Mouse (Mus musculus) kidney, postnatal 0 days (tissue): ENCODE results near the gene Tnip3. TPM values are rescaled to one million over a fixed set of nuclear protein-coding genes. Genes with fewer than 3 reads are reported as not detected.

Experiments used
- ATAC-seq: fragments of 200-750 bp; cut with Nextera tagmentation; replicated peaks from 2 replicates; pipeline ENCODE4 v1.8.0; 2017; ENCODE audit warnings: low read depth, moderate number of reproducible peaks, moderate TSS enrichment, moderate library complexity; ENCODE audit not compliant: low FRiP score
- DNase-seq: peaks from one replicate; pipeline ENCODE4 v3.0.0-alpha.2; 2016; ENCODE audit warnings: low spot score
- H3K27ac ChIP-seq: fragments of 300-500 bp; sonication (generic); 2 replicates; pipeline ENCODE4 v1.5.1; 2014; ENCODE audit warnings: mild to moderate bottlenecking
- H3K27me3 ChIP-seq: fragments of 300-500 bp; sonication (generic); 2 replicates; pipeline ENCODE4 v1.6.1; 2014; ENCODE audit warnings: low read length, mixed read lengths; ENCODE audit not compliant: insufficient read depth
- H3K36me3 ChIP-seq: fragments of 300-500 bp; sonication (generic); 2 replicates; pipeline ENCODE4 v1.6.1; 2014; ENCODE audit warnings: low read length, mixed read lengths; ENCODE audit not compliant: insufficient read depth
- H3K4me1 ChIP-seq: fragments of 300-500 bp; sonication (generic); replicated peaks from 2 replicates; pipeline ENCODE4 v1.6.1; 2014; ENCODE audit warnings: antibody characterized with exemption, low read length, mixed read lengths; ENCODE audit not compliant: insufficient read depth
- H3K4me2 ChIP-seq: fragments of 300-500 bp; sonication (generic); 2 replicates; pipeline ENCODE4 v1.6.1; 2014; ENCODE audit warnings: mild to moderate bottlenecking, low read length, moderate library complexity, mixed read lengths
- H3K4me3 ChIP-seq: fragments of 300-500 bp; sonication (generic); replicated peaks from 2 replicates; pipeline ENCODE4 v1.5.1; 2014; ENCODE audit warnings: low read depth, low read length
- H3K9ac ChIP-seq: fragments of 300-500 bp; sonication (generic); 2 replicates; pipeline ENCODE4 v1.6.1; 2014; ENCODE audit warnings: low read depth, low read length
- H3K9me3 ChIP-seq: fragments of 300-500 bp; sonication (generic); replicated peaks from 2 replicates; pipeline ENCODE4 v1.6.1; 2016; ENCODE audit warnings: low read length, inconsistent platforms, mixed read lengths
- CTCF ChIP-seq: IDR thresholded peaks from 2 replicates; pipeline ENCODE4 v1.5.1; 2016; ENCODE audit warnings: antibody characterized with exemption, low read depth, mild to moderate bottlenecking, moderate library complexity
- WGBS: fragments of 180-500 bp; shearing (Covaris S2); extraction: QIAGEN DNeasy Blood & Tissue Kit; methylation state at CpG from one replicate; pipeline ENCODE4 v1.1.7; 2014; 5-methylcytosine and 5-hydroxymethylcytosine counted together
- polyA plus RNA-seq: library from polyadenylated mRNA; unstranded; fragments of >200 nt; fragmentation: Nextera tagmentation; extraction: Ambion mirVana; gene quantifications from 2 replicates; pipeline ENCODE4 v1.2.1, GENCODE M21; 2015

Gene Tnip3
- polyA plus RNA-seq, 1 experiment from 2014 or later = 0.16 TPM

DNA sequence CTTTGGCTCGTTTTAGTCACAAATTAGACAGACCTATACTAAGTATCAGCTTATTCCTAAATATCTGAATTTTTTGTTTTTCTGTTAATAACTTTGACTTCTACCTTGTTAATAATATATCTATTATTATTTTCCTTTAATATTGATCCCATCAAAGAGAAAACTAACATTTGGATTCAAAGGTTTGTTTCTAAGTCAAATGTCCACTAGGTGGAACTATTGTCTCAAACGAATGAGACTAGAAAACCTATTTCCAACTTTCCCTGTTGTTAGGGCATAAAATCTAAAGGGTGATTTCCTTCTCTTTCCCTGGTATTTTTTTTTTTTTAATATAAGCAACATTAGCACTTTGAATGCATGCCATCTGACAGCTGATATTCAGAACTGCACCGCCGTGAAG lies 126.3 kb downstream of the Tnip3 start:
- ATAC-seq = no peak
- no peak overlapping the region for H3K4me3 ChIP-seq
- no peaks in the 10 kb centered on the region for H3K4me1 ChIP-seq
- no peak overlapping the region for H3K27ac ChIP-seq
- no peak overlapping the region for H3K9ac ChIP-seq
- no peaks in the 10 kb centered on the region for H3K9me3 ChIP-seq
- WGBS = 38% methylated on average over 4 of the region's 4 CpGs
- H3K36me3 ChIP-seq = no peaks in the 10 kb centered on the region
- no peak overlapping the region for H3K4me2 ChIP-seq
- peak; percentile 83 for DNase-seq
- H3K27me3 ChIP-seq = no peaks in the 10 kb centered on the region
- peak; percentile 72 for TF ChIP-seq CTCF

DNA sequence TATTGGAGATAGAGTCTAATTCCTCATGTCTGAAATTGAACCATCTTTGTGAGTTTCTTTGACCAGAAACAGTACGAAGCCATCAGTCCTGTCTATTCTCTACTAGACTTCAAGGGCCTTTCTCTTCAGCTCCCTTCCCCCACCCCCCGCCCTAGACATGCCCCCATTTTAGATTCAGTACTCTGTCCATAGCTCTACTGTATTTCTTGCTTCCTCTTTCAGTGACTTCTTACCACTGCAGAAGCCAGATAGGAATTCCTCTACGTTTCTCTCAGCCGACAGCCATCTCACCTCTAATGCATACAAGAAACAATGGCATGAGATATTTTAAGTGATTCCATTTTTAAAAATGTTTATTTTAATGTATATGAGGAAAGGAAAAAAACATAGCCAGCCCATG lies 136.2 kb downstream of the Tnip3 start:
- DNase-seq (no peak), ATAC-seq (no peak)
- no peak for TF ChIP-seq CTCF
- Histone ChIP-seq H3K36me3 (no peaks in the 10 kb centered on the region), H3K9ac (no peak overlapping the region), H3K4me3 (no peak overlapping the region), H3K9me3 (no peaks in the 10 kb centered on the region), H3K4me2 (no peak overlapping the region), H3K27me3 (no peaks in the 10 kb centered on the region), H3K27ac (no peak overlapping the region), H3K4me1 (no peaks in the 10 kb centered on the region)
- WGBS = 77% methylated on average over 4 of the region's 4 CpGs

DNA sequence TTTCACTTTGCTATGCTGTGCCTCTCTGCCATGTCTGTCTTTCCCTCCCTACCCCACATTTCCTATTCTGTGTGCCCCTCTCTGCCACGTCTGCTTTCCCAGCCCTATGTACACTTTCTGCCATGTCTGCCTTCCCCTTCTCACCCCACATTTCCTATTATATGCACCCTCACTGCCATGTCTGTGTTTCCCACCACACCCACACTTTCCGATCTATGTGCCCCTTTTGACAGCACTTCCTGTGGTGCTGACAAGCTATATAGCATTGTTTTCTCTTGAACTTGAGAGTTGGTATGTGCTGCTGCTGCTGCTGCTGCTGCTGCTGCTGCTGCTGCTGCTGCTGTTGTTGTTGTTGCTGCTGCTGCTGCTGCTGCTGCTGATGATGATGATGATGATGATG lies 136.9 kb downstream of the Tnip3 start:
- H3K27ac ChIP-seq = no peak overlapping the region
- H3K36me3 ChIP-seq = no peaks in the 10 kb centered on the region
- DNase-seq (no peak), ATAC-seq (no peak)
- no peaks in the 10 kb centered on the region for H3K4me1 ChIP-seq
- no peaks in the 10 kb centered on the region for H3K9me3 ChIP-seq
- H3K9ac ChIP-seq = no peak overlapping the region
- H3K4me3 ChIP-seq = no peak overlapping the region
- no peak overlapping the region for H3K4me2 ChIP-seq
- 51% methylated on average over 2 of the region's 2 CpGs for WGBS
- TF ChIP-seq CTCF = no peak
- H3K27me3 ChIP-seq = no peaks in the 10 kb centered on the region

DNA sequence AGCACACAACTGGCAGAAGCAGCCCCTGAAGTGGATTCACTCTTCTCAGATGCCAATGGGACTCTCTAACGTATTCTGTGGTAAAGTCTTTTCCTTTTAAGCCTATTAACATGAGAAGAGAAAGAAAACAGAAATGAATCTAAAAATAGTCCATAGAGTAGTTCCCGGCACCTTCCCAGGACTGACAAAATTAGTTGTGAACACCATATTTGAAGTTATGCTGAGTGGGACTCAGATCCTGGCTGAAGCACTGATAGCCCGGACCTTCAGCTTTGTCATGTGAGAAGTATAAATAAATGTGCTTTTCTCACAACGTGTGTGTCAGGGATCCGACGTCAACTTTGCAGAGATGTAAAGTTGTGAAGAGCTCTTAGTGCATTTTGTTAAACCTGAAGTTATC lies 138.9 kb downstream of the Tnip3 start:
- DNase-seq (no peak), ATAC-seq (no peak)
- Histone ChIP-seq H3K27me3 (no peaks in the 10 kb centered on the region), H3K4me1 (no peaks in the 10 kb centered on the region), H3K9ac (no peak overlapping the region), H3K4me2 (no peak overlapping the region), H3K27ac (no peak overlapping the region), H3K9me3 (no peaks in the 10 kb centered on the region), H3K36me3 (no peaks in the 10 kb centered on the region), H3K4me3 (no peak overlapping the region)
- no peak for TF ChIP-seq CTCF
- 67% methylated on average over 6 of the region's 6 CpGs for WGBS

DNA sequence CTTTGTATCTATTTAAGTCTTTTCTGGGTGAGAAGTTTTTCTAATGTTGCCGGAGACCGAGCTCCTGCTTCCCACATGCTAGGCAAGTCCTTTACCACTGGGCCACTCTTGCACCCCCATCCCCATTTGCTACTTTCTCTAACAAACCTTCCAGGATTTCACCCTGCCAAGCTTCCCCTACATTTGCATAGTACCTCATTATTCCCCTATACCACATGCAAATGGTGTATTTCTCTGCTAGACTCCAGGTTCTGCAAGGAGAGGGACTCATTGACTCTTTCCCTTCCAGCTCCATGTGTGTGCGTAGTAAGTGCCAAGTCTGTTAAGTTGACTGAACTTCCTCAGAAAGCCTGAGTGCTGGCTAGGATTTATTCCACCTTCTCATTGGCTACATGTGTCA lies 141.2 kb downstream of the Tnip3 start:
- H3K36me3 ChIP-seq = no peaks in the 10 kb centered on the region
- no peaks in the 10 kb centered on the region for H3K4me1 ChIP-seq
- no peak overlapping the region for H3K27ac ChIP-seq
- H3K9me3 ChIP-seq = no peaks in the 10 kb centered on the region
- no peak overlapping the region for H3K9ac ChIP-seq
- 86% methylated on average over 3 of the region's 3 CpGs for WGBS
- DNase-seq = no peak
- no peak overlapping the region for H3K4me2 ChIP-seq
- ATAC-seq = no peak
- no peaks in the 10 kb centered on the region for H3K27me3 ChIP-seq
- TF ChIP-seq CTCF = no peak
- H3K4me3 ChIP-seq = no peak overlapping the region

DNA sequence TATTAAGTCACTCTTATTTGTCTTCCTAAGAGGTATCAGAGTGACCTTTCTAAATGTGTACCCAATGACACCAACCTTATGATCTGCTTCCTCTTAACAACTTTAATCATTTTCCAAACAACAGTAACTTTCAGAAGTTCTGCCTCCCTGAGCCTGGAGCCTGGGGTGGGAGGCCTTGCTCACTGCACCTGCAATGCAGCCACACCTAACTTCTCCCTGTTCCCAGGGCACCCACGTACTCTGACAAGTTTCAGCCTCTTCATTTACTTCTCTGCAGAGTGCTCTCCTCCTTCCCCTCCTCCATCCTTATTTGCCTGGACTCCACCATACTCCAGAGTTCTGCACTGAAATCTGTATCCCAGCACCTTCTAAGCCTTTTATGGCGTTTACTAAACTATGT lies 144.9 kb downstream of the Tnip3 start:
- Histone ChIP-seq H3K36me3 (no peaks in the 10 kb centered on the region), H3K9me3 (no peaks in the 10 kb centered on the region), H3K4me2 (no peak overlapping the region), H3K4me3 (no peak overlapping the region), H3K27ac (no peak overlapping the region), H3K9ac (no peak overlapping the region), H3K4me1 (peaks cover 6% of the 10 kb centered on the region), H3K27me3 (no peaks in the 10 kb centered on the region; the same call in 1 of the 2 replicates)
- DNase-seq = no peak
- no peak for TF ChIP-seq CTCF
- ATAC-seq = no peak
- WGBS = 73% methylated on average over 2 of the region's 2 CpGs

DNA sequence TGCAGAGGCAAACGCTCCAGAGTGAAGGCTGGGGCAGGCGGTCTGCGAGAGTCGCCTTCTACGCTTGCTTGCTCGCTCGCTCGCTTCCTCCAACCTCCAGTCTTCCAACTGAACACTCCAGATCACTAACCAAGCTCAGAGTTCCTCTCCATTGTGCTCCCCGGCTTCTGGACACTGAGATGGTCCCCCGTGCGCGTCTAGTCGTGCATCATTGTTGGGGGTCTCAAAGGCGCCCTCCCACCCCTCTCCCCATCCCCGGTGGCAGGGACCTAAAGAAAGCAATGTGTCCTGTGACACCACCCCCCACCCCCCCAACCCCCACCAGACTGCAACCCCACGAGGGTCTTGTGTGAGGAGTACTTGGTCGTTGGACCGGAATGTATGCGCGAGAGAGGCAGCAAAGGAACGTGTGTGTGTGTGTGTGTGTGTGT lies 145.9 kb downstream of the Tnip3 start:
- peaks cover 6% of the 10 kb centered on the region for H3K4me1 ChIP-seq
- H3K27ac ChIP-seq = peak overlapping the region; percentile 11; the same call in 1 of the 2 replicates
- peak overlapping the region; percentile 56 for H3K4me3 ChIP-seq
- ATAC-seq = peak; percentile 38
- peak; percentile 56 for DNase-seq
- WGBS = 3% methylated on average over 21 of the region's 21 CpGs
- H3K9ac ChIP-seq = peak overlapping the region; percentile 53; the same call in 1 of the 2 replicates
- no peaks in the 10 kb centered on the region for H3K9me3 ChIP-seq
- no peaks in the 10 kb centered on the region; the same call in 1 of the 2 replicates for H3K27me3 ChIP-seq
- no peaks in the 10 kb centered on the region for H3K36me3 ChIP-seq
- peak overlapping the region; percentile 95 for H3K4me2 ChIP-seq
- TF ChIP-seq CTCF = no peak
